Mouse (Mus musculus): Measurements from ENCODE around the gene Kxd1. TPM values are rescaled to one million over a fixed set of nuclear protein-coding genes. Genes with fewer than 3 reads are reported as not detected.
A peak's percentile ranks its signal among the peaks of the same experiment; 100 is the strongest.

Gene Kxd1
- polyA plus RNA-seq, 1 experiment from 2014 or later: 81.8 TPM

- H3K9ac ChIP-seq (ENCODE audit: low read depth, low read length): 0 out of 2 replicates have a peak overlapping the region, but pooled peaks have one; percentile 0
- H3K4me1 ChIP-seq (replicated peaks; ENCODE audit: insufficient read depth, low read length): 0 out of 2 replicates have a peak, but pooled peaks cover 5% of the 10 kb centered on the region
- H3K36me3 ChIP-seq (ENCODE audit: insufficient read depth, low read length): peaks cover 28% of the 10 kb centered on the region
- H3K27ac ChIP-seq: no peak overlapping the region
- H3K4me2 ChIP-seq (ENCODE audit: low read length): no peak overlapping the region
- H3K4me3 ChIP-seq (replicated peaks; ENCODE audit: low read depth, low read length): no peak overlapping the region
- TF ChIP-seq CTCF (IDR thresholded peaks at IDR 0.05; ENCODE audit: low read depth): no peak
- DNase-seq (ENCODE audit: low spot score): no peak
- WGBS: 77% methylated on average over 5 of the region's 5 CpGs
- no peaks in the 10 kb centered on the region for H3K27me3 ChIP-seq (ENCODE audit: insufficient read depth, low read length)
- no peak for ATAC-seq (replicated peaks; ENCODE audit: low FRiP score, low read depth)
- H3K9me3 ChIP-seq (replicated peaks; ENCODE audit: low read length): no peaks in the 10 kb centered on the region
Measured at GRCm38 (mm10) chr8:70529299-70529698, 1.5 kb upstream of the Kxd1 start.

GRCm38 (mm10) chr8:70528182-70528797 lies 534 bp upstream of the Kxd1 start:
- no peak for ATAC-seq (replicated peaks; ENCODE audit: low FRiP score, low read depth)
- no peak for TF ChIP-seq CTCF (IDR thresholded peaks at IDR 0.05; ENCODE audit: low read depth)
- WGBS: 24% methylated on average over 13 of the region's 13 CpGs
- H3K27ac ChIP-seq: peak overlapping the region; percentile 82
- H3K36me3 ChIP-seq (ENCODE audit: insufficient read depth, low read length): peaks cover 24% of the 10 kb centered on the region
- H3K4me2 ChIP-seq (ENCODE audit: low read length): peak overlapping the region; percentile 56
- peak overlapping the region; percentile 91 for H3K9ac ChIP-seq (ENCODE audit: low read depth, low read length)
- no peaks in the 10 kb centered on the region for H3K9me3 ChIP-seq (replicated peaks; ENCODE audit: low read length)
- H3K4me3 ChIP-seq (replicated peaks; ENCODE audit: low read depth, low read length): peak overlapping the region; percentile 81
- no peaks in the 10 kb centered on the region for H3K27me3 ChIP-seq (ENCODE audit: insufficient read depth, low read length)
- DNase-seq (ENCODE audit: low spot score): no peak
- 0 out of 2 replicates have a peak, but pooled peaks cover 5% of the 10 kb centered on the region for H3K4me1 ChIP-seq (replicated peaks; ENCODE audit: insufficient read depth, low read length)

GRCm38 (mm10) chr8:70527111-70527511 lies 645 bp downstream of the Kxd1 start:
- Histone ChIP-seq H3K36me3 (ENCODE audit: insufficient read depth, low read length) (peaks cover 16% of the 10 kb centered on the region), H3K4me2 (ENCODE audit: low read length) (peak overlapping the region; percentile 56), H3K9me3 (replicated peaks; ENCODE audit: low read length) (no peaks in the 10 kb centered on the region), H3K27me3 (ENCODE audit: insufficient read depth, low read length) (no peaks in the 10 kb centered on the region), H3K4me1 (replicated peaks; ENCODE audit: insufficient read depth, low read length) (peaks cover 5% of the 10 kb centered on the region; the same call in 1 of the 2 replicates), H3K4me3 (replicated peaks; ENCODE audit: low read depth, low read length) (peak overlapping the region; percentile 81), H3K27ac (peak overlapping the region; percentile 55; the same call in 1 of the 2 replicates), H3K9ac (ENCODE audit: low read depth, low read length) (peak overlapping the region; percentile 91)
- 3% methylated on average over 8 of the region's 8 CpGs for WGBS
- no peak for DNase-seq (ENCODE audit: low spot score)
- no peak for TF ChIP-seq CTCF (IDR thresholded peaks at IDR 0.05; ENCODE audit: low read depth)
- ATAC-seq (replicated peaks; ENCODE audit: low FRiP score, low read depth): no peak

- H3K27ac ChIP-seq: peak overlapping the region; percentile 88
- peak; percentile 89 for ATAC-seq (replicated peaks; ENCODE audit: low FRiP score, low read depth)
Measured at GRCm38 (mm10) chr8:70522592-70523403, 5.0 kb downstream of the Kxd1 start.

GRCm38 (mm10) chr8:70519606-70520005 lies 8.2 kb downstream of the Kxd1 start:
- H3K4me2 ChIP-seq (ENCODE audit: low read length): no peak overlapping the region
- ATAC-seq (replicated peaks; ENCODE audit: low FRiP score, low read depth): no peak
- no peak overlapping the region for H3K27ac ChIP-seq
- no peaks in the 10 kb centered on the region for H3K9me3 ChIP-seq (replicated peaks; ENCODE audit: low read length)
- H3K4me3 ChIP-seq (replicated peaks; ENCODE audit: low read depth, low read length): no peak overlapping the region
- H3K4me1 ChIP-seq (replicated peaks; ENCODE audit: insufficient read depth, low read length): no peaks in the 10 kb centered on the region; the same call in 1 of the 2 replicates
- 78% methylated on average over 2 of the region's 2 CpGs for WGBS
- H3K27me3 ChIP-seq (ENCODE audit: insufficient read depth, low read length): no peaks in the 10 kb centered on the region
- no peak for DNase-seq (ENCODE audit: low spot score)
- TF ChIP-seq CTCF (IDR thresholded peaks at IDR 0.05; ENCODE audit: low read depth): no peak
- H3K9ac ChIP-seq (ENCODE audit: low read depth, low read length): no peak overlapping the region
- H3K36me3 ChIP-seq (ENCODE audit: insufficient read depth, low read length): peaks cover 12% of the 10 kb centered on the region; the same call in 1 of the 2 replicates

More at GRCm38 (mm10) chr8:70522592-70523403, 5.0 kb downstream of the Kxd1 start:
- under 1% methylated on average over 51 of the region's 51 CpGs for WGBS
- Histone ChIP-seq H3K4me2 (ENCODE audit: low read length) (peak overlapping the region; percentile 83), H3K9ac (ENCODE audit: low read depth, low read length) (peak overlapping the region; percentile 75), H3K36me3 (ENCODE audit: insufficient read depth, low read length) (peaks cover 5% of the 10 kb centered on the region; the same call in 1 of the 2 replicates), H3K27me3 (ENCODE audit: insufficient read depth, low read length) (no peaks in the 10 kb centered on the region), H3K9me3 (replicated peaks; ENCODE audit: low read length) (no peaks in the 10 kb centered on the region), H3K4me1 (replicated peaks; ENCODE audit: insufficient read depth, low read length) (no peaks in the 10 kb centered on the region; the same call in 1 of the 2 replicates), H3K4me3 (replicated peaks; ENCODE audit: low read depth, low read length) (peak overlapping the region; percentile 83)
- peak; percentile 81 for TF ChIP-seq CTCF (IDR thresholded peaks at IDR 0.05; ENCODE audit: low read depth)
- DNase-seq (ENCODE audit: low spot score): peak; percentile 100

GRCm38 (mm10) chr8:70519043-70519442 lies 8.7 kb downstream of the Kxd1 start:
- Histone ChIP-seq H3K27me3 (ENCODE audit: insufficient read depth, low read length) (no peaks in the 10 kb centered on the region), H3K9ac (ENCODE audit: low read depth, low read length) (no peak overlapping the region), H3K36me3 (ENCODE audit: insufficient read depth, low read length) (peaks cover 12% of the 10 kb centered on the region; the same call in 1 of the 2 replicates), H3K4me3 (replicated peaks; ENCODE audit: low read depth, low read length) (no peak overlapping the region), H3K4me2 (ENCODE audit: low read length) (no peak overlapping the region), H3K9me3 (replicated peaks; ENCODE audit: low read length) (no peaks in the 10 kb centered on the region), H3K4me1 (replicated peaks; ENCODE audit: insufficient read depth, low read length) (no peaks in the 10 kb centered on the region; the same call in 1 of the 2 replicates), H3K27ac (no peak overlapping the region)
- no peak for ATAC-seq (replicated peaks; ENCODE audit: low FRiP score, low read depth)
- no peak for TF ChIP-seq CTCF (IDR thresholded peaks at IDR 0.05; ENCODE audit: low read depth)
- no peak for DNase-seq (ENCODE audit: low spot score)
- WGBS: 91% methylated on average over 6 of the region's 6 CpGs
